Mouse (Mus musculus) ZHBTc4 (cell line): Measurements from ENCODE around the gene Flrt1.

ENCODE experiments used
- DNase-seq: peaks from one replicate; pipeline ENCODE4 v3.0.0-alpha.2; 2011; ENCODE audit warnings: low read depth, low spot score

Gene Flrt1

DNA sequence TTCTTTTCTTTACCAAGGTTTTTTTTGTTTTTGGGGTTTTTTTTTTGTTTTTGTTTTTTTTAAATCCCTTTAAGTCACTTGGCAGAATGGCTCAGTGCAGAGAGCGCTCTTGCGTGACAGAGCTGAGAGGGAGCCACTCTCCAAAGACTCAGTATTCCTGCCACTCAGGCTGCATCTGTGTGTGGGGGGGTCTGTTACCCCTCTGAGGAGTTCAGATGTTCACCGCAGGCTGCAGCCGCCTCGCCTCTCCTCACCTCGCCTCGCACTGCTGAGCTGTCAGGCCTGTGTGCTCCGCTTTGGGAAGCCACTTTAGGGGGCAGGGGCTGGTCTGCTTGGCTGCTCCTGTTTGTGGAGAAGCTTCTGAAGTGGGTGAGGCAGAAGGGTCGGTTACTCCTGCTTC is at the start of gene Flrt1:
Gene Flrt1, minus strand, starts transcription at position 186 of the 400 bp plus-strand sequence.
- no peak for DNase-seq

DNA sequence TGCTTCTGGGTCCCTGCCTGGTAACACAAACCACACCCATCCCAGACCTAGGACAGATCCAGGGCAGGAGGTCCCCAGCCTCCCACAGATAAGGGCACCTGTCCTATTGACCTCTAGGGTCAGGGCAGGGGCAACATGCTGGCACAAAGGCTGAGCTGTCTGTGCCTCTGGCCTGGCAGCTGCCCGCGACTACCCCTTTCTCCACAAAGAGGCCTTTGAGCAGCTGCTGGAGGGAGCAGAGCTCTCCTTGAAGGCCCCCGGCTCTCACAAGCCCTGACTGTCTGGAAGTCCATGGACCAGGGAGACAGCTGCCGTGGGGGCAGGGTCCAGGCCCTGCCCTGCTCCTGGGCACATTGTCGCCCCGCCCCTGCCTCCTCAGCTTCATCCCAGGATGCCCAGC is 49.7 kb upstream of the Flrt1 start:
- no peak for DNase-seq

DNA sequence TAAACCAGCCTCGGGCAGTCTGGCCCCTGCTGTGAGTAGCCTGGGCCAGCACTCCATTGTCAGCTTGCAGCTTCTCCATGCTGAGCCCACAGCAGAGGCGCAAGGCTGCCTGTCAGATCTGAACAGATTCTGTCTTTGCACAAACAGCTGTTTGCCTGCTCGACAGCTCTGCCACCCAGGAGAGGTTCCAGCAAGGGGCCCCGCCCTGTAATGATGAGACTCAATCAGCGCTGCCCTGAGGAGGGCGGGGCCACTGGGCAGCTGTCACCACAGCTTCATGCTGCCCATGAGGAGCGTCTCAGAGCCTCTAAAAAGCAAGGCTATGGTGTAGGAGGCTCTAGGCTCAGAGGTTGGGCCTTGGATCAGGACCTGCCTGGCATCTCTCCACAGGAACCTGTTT is 47.7 kb upstream of the Flrt1 start:
- no peak for DNase-seq

DNA sequence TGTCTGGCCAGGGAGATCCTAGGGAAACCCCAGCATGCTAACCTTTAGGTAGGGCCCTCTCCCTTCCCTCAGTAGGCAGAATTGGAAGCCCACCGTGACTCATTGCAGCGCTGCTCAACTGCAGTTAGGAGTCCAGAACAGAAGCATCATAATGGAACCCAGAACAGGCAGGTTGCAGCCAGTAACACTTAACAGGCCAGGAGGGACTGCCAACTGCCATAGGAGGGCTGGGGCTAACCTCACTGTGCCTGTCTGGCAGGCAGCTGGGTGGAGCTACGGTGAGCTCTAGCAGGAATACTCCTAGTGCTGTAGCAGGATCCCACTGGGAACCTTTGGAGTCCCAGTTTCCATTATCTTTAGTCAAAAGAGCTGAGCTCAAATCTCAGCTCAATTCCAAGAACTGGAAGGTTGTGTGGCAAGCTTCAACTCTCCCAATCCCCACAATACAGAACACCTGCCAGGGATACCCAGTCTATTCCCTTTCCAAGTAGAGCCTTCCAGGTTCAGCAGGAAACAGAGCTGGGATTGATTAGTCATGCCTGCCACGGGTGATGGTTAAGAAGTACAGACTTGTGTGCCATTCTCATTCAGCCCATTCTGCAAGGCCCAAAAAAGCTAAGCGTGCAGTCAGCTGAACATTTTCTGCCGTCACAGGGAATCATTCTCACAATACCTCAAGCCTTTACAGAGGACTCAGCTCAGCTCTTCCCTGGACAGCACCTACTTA is 46.6 kb upstream of the Flrt1 start:
- DNase-seq: no peak

DNA sequence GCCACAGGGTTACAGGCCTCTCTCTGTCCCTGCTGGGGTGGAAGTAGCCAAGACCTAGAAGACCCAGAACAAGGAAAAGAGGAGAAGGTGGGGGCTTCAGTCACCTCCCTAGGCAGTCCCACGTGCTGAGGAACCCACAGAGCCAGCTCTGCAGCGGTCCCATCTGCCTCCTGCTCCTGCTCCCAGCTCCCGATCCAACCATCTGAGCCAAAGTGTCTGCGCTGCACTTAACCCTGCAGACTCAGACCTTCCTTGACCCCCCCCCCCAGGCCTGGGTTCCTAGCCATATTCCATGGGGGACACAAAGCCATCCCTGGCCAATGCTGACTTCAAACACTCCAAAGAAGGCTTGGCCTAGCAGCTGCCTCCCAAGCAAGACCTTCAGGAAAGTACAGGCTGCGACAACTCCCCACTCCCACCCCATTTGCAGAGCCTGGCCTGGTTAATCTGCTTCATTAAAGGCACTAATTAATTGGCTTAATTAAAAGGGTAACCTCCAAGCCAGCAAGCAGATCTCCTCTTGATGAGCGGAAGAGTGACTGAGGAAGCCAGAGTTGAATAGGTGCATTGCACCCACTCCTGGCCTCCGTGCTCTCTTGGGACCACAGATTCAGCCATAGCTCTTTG is 45.9 kb upstream of the Flrt1 start:
- DNase-seq: no peak

DNA sequence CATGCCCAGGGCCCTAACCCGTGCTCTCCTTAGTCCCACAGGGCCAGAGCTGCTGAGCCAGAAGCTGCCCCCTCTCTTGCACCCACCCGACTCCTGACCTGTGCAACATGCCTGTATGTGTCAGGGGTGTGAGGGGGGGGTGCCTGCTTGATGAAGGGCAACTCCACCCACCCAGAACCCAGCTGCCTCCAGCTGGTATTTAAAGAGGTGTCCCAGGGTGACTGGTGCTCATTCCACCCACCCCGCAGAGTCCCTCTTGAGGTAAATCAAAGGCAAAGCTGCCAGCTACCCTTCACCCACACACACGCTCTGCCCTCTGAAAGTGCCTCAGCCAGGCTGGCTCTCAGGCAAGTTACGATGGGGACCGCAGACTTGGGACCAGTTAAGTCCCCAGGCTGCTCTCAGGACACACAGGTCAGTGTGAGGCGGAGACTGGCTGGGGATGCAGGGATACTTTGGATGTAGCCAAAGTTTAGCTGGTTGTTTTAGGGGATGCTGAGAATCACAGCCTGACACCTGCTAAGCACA is 43.7 kb upstream of the Flrt1 start:
- DNase-seq: no peak

DNA sequence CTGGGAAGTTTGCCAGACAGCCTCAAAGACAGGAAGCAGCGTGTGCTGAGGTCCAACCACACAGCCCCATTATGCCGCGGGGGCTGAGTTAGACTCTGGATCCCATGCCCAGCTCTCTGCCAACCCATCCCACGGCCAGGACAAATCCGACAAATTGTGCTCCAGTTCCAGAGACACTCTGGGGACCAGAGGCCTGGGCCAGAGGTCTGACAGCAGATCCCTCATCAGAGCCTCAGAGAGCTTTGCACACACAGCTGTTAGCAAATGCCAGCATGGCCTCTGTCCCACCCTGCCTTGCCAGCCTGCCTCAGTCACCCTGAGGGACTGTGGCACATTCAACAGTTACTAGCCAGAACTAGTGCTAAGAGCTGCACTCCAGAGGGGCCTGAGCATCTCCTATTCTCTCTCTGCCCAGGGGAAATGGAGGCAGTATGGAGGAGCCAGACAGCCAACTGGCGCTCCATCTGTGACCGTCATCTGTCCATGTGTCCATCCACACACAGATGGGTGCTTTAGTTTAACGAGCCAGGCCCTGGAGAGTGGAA is 43.1 kb upstream of the Flrt1 start:
- DNase-seq: no peak

DNA sequence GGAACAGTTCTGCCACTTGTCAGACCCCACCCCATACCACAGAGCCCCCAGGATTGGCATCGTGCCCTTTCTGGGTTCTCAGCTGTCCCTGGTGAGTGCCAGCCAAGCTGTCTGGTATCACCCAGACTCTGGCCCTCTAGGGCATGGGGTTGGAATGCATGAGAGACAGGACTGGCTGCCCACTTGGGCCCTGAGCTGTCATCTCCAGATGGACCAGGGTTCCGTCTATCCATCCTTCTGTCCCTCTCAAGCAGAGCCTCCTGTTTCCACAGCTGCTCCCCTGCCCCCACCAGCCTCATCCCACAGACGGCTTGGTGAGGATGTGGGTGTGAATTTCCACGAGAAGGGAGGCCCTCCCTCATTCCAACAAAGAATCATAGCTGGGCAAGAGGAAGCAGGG is 42.6 kb upstream of the Flrt1 start:
- no peak for DNase-seq

DNA sequence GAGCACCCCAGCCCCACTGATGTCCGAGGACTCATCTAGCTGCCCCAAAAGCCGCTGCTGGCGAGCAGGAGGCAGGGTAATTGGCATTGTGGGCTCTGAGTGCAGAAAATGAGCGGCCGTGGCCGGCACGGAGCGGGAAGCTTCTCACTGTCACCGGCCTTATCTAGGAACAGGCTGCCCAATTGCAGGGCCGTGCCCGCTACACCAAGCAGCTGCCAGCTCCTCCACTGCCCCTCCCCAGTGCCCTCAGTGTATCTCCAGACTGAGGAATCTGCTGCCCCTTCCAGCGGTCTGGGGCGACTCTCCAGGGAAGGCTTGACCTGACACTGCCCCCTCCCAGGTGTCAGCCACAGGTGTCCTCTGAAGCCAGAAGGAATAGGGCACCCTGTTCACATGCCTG is 40.8 kb upstream of the Flrt1 start:
- no peak for DNase-seq

DNA sequence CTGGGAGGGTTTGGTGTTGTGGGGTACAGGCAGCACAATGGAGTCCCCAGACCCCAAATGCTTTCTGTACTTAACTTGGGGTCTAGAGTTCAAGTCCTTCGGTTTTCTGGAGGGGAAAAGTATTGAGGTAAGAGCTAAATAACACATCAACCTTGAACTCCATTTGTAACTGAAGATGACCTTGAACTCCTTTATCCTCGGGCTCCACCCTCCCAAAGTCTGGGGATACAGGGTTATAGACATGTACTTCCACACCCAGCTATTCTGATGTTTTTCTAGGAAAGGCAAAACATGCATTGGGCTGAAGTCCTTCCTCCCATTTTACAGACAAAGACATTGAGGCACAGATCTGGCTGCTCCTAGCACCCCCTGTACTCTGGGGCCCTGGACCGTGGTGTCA is 38.9 kb upstream of the Flrt1 start:
- peak; percentile 54 for DNase-seq

DNA sequence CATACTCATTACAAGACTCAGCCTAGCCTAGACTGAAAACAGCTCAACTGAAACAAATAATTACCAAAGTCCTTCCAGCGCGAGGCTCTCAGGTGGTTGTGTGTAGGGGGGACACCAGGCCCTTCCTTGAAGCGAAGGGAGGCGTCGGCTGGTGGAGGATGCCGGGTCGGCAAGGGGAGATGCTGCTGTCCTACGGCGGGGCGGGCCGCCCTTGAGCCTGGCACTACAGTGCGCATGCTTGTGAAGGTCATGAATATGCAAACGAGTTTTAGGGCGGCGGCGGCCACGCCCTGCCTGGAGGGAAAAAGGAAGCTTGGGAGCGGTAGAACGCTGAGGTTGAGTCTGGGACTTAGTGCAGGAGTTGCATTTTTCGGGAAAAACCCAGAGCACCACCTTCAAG is 38.3 kb upstream of the Flrt1 start:
- DNase-seq: peak; percentile 95

DNA sequence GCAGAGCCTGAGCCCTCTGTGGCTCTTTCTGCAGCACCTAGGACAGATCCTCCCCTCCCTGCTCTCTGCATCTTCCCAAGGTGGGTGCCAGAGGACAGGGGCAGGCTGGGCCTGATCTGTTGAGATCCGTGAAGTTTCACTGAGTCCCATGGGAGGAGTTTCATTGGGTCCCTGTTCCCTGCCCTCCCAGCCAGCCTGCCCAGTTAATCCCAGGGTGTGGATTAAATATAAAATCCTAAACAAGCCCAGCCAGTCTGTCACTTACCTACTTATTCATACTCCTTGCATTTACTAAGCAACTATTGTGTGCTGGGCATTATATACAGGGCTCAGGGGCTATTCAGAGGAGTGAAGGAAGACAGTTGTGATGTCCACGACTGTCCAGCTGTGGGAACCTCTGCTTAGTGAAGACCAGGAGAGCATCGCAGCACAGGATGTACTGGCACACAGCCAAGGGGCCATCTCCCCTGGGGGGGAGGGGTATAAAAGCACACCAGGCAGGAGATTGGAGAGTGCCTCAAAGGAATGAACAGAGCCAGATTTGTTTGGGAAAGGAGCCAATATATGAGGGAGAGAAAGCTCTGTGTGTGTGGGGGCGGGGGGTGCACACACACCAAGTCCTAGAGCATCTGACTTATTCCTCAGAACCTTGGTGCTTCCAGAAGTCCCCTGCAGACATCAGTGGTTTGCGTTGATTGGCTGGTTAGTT is 36.8 kb upstream of the Flrt1 start:
- no peak for DNase-seq

DNA sequence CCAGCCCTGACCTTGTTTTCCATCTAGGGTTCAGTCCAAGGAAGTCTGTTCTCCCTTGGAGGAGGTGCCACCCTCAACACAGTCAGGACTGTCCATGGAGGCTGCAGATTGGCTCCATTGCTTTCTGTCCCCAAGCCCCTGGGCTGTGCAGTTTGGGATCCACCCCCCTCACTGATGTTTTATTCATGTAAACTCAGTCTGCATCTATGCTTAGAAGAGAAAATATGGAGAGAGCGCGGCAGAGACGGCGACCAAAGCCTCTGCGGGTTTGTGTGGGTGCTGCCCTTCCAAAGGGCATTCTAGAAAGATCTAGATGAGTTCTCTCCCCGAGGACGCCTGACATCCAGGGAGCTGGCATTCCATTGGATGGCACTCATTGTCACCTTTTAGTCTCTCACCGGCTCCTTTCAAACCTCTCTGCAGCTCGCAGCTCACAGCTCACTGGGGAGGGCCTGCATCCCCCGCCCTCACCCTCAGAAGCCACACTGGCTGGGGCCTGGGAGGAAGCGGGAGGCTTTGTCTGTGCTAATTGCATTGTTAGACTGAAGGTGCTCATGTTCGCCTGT is 35.4 kb upstream of the Flrt1 start:
- no peak for DNase-seq

DNA sequence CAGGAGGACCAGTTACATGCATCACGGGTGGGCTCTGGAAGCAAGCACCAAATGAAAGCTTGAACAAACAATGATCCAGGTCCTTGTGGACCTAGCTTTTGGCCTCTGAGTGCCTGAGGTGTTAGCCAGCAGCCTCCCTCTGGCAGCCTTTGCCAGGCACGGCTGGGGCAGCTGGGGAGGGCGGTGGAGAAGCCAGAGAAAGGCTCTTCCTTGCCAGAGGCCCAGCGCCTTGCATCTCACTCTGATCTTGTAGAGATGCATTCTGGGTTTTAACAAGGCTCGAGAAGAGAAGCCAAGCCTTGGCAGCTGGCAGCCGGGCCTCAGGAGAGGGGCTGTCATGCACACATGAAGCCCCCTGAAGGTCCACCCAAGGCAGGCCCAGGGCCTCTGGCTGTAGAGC is 34.8 kb upstream of the Flrt1 start:
- DNase-seq: no peak

DNA sequence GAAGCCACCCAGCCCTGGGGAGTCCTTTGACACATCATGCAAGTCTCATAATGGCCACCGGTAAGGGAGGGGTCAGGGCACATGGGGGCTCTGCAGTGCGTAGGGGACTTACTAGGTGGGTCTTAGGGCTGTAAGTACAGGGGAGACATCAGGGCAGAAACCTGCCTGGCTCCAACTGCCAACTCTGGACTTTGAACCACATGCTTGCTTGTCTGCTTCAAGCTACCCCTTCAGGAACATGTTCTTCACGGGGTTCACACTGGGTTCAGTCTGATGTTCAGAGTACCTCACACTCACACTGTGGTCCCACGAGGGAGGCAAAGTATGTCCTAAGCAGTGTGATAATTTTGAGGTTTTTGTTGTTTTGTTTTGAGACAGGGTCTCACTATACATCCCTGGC is 33.8 kb upstream of the Flrt1 start:
- DNase-seq: no peak

DNA sequence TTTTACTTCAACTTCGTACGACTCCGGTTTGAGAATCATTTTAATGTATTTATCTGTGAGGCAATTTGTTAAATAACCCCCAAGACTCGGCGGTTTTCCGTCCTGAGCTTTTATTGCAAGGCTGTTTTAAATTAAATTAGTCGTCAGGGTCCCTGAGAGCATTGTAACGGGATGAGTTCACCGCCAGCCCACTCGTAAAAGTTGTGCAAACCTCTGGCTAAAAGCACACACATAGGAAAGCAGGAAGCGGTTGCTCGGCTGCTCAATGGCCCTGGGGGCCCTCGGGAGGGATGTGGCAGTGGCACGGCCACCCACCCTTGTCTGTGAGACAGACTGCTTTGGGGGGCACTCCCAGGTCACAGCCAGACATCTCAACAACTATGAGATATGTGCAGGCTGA is 32.8 kb upstream of the Flrt1 start:
- no peak for DNase-seq

DNA sequence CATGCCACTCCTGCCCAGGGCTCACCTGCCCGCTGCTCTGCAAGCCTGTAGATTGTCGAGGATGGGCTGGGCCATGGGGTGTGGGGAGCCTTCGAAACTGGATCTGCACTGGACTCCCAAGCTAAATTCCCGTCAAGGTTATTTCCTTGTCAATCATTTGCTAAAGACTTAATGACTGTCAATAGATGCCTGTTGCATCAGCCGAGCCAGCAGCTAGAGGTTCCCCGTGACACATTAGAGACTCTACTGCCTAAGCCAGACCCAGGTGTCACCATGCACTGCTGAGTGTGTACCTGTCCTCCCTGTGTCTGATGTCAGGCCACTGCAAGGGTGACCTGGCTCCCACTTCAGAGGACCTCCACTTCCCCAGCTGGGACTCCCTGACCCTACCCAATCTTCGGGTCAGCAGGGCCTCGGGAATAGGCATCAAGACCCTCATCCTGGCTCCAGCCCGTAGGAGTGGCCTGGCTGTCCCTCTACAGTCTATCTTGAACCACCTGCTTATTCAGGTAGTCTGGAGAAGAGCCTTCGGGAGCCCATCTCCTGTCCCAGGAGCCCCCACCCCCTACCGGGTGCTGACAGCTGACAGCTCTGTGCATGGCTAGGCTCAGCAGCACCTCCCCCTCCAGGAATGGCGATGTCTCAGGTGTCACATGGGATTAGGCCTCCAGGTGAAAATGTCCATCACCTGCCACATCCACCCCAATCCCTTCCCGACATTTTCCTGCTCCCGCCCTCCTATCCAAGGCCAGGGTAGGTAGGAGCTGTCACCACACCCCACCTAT is 31.4 kb upstream of the Flrt1 start:
- peak; percentile 49 for DNase-seq

DNA sequence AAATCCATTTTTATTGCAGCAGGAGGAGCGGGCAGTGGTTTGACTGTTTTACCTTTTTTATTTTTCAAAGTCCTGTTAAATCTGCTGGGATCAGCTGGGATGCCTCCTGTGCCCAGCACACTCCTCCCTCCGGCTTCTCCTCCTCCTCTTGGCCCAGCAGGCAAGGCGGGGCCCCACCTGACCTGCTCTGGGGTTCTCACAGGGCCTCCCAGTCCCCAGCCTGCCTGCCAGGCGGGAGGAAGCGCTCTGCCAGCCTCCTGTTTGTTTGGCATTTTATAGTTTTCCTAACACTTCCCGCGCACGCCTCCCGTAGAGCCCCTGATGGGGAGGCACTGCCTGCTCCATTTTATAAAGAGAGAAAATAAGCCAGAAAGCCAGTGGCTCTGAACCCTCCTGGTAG is 30.5 kb upstream of the Flrt1 start:
- DNase-seq: no peak

DNA sequence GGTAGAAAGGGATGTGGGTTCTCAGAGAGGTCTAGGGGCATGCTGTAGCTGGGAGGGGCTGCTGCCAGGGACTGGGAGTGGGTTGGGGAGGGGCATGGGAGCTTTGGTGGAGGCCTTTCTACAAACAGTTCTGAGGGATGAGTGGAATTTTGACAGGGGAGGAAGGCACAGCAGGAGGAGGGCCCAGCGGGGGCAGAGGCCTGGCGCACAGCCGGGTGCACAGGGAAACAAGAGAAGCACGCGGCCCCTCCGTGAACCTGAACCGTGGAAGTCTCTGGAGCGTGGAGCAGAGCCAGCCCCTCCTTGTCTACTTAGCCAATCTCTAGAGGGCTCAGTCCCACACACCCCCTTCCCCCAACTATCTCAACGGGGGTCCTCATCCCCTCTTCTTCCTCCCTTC is 30.0 kb upstream of the Flrt1 start:
- DNase-seq: no peak

DNA sequence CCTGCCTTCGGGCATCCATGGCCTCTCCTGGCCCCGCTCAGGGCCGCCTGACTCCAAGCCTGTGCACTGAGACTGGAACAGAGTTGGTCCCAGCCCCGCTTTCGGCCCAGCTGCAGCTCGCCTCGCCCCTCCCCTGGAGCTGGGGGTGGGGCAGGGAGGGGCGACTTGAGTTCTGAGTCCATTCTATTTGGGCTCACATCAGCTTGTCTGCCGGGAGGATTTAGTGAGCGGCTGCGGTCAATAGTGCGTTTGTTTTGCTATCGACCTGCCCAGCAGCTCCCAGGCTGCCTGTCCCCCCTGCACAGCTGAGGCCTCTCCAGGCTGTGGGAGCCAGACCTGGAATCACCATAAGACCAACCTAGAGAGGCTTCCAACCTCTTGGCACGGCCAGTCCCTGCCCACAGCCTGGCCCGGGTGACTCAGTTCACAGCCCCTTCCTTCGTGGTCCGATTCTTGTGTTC is 29.1 kb upstream of the Flrt1 start:
- DNase-seq: peak; percentile 68

DNA sequence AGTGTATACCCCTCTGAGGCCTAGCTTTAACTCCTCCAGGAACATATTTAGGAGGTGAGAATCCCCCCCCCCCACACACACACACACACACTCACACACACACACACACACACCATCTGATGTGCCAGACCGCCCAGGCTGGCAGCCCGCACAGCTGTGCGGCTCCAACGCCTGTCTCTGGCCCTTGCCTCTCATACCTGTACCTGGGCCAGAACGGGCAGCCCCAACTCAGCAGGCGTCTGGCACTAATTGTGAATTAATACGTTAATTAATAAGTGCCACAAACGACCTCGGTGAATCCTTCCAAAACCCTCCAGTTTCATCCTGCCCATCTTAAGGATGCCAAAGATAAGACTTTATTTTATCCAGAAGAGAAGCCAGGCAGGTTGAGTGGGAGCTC is 27.9 kb upstream of the Flrt1 start:
- no peak for DNase-seq
